Mouse (Mus musculus) testis, adult 2 months (tissue): Measurements from ENCODE around the gene Jund. TPM values are rescaled to one million over a fixed set of nuclear protein-coding genes. Genes with fewer than 3 reads are reported as not detected.
A peak's percentile ranks its signal among the peaks of the same experiment; 100 is the strongest.

Source experiments
- H3K27ac ChIP-seq: fragments of 200-500 bp; 2 replicates; pipeline ENCODE4 v1.5.1; 2012; ENCODE audit warnings: low read depth, low read length; ENCODE audit not compliant: control insufficient read depth, insufficient read depth
- H3K27me3 ChIP-seq: fragments of 200-500 bp; 2 replicates; pipeline ENCODE4 v1.6.1; 2012; ENCODE audit warnings: mild to moderate bottlenecking, low read length, moderate library complexity; ENCODE audit not compliant: control insufficient read depth, insufficient read depth
- H3K36me3 ChIP-seq: fragments of 200-500 bp; 2 replicates; pipeline ENCODE4 v1.6.1; 2012; ENCODE audit warnings: mild to moderate bottlenecking, low read length; ENCODE audit not compliant: control insufficient read depth, insufficient read depth
- H3K4me1 ChIP-seq: fragments of 200-500 bp; 2 replicates; pipeline ENCODE4 v1.6.1; 2012; ENCODE audit warnings: low read length; ENCODE audit not compliant: control insufficient read depth, insufficient read depth
- H3K4me3 ChIP-seq: fragments of 200-500 bp; 2 replicates; pipeline ENCODE4 v1.5.1; 2012; ENCODE audit warnings: low read depth, mild to moderate bottlenecking, low read length, moderate library complexity, mixed read lengths; ENCODE audit not compliant: control insufficient read depth
- CTCF ChIP-seq: fragments of 200-500 bp; IDR thresholded peaks from 2 replicates; pipeline ENCODE4 v1.5.1; 2012; ENCODE audit warnings: low read depth, mild to moderate bottlenecking, inconsistent platforms, low read length, moderate library complexity; ENCODE audit not compliant: control insufficient read depth, insufficient read depth, insufficient replicate concordance
- POLR2A ChIP-seq: fragments of 200-500 bp; IDR thresholded peaks from 2 replicates; pipeline ENCODE4 v1.6.1; 2012; ENCODE audit warnings: low read depth, mild to moderate bottlenecking, inconsistent platforms, low read length, moderate library complexity; ENCODE audit not compliant: control insufficient read depth
- polyA plus RNA-seq: library from polyadenylated mRNA; depleted of rRNA; stranded (reverse); fragments of >200 nt; gene quantifications from 2 replicates; pipeline ENCODE4 v1.2.3, GENCODE M21; 2012

The Jund gene
- polyA plus RNA-seq, 1 experiment: 79.2 TPM

DNA sequence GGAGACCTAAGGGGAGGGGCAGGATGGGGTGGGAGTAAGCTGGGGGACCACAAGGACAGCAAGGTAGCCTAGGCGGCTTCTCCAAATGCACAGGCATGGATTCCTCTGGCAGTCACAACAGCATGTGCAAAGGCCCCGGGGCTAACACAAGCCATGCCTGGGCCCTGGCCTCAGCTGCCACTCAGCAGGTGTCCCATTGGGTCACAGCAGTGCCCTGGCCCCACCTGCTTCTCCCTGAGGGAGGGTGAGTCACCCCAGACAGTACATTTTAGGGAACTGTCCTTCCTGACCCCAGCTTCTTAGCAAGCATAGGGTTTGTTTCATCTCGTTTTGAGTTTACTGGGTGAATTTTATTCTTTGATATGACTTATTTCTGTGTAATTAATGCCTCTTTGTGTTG lies 16.1 kb upstream of the Jund start:
- Histone ChIP-seq H3K4me3 (no peak overlapping the region), H3K36me3 (no peaks in the 10 kb centered on the region), H3K4me1 (peaks cover 3% of the 10 kb centered on the region), H3K27ac (0 out of 2 replicates have a peak overlapping the region, but pooled peaks have one; percentile 23), H3K27me3 (no peaks in the 10 kb centered on the region)
- TF ChIP-seq CTCF (no peak), POLR2A (no peak)

GRCm38 (mm10) chr8:70684291-70684690 lies 14.5 kb upstream of the Jund start:
- H3K27me3 ChIP-seq: no peaks in the 10 kb centered on the region
- H3K27ac ChIP-seq: no peak overlapping the region
- no peaks in the 10 kb centered on the region for H3K36me3 ChIP-seq
- peaks cover 5% of the 10 kb centered on the region for H3K4me1 ChIP-seq
- TF ChIP-seq CTCF (no peak), POLR2A (no peak)
- H3K4me3 ChIP-seq: no peak overlapping the region

- 0 out of 2 replicates have a peak overlapping the region, but pooled peaks have one; percentile 1 for H3K27ac ChIP-seq
- no peaks in the 10 kb centered on the region for H3K36me3 ChIP-seq
- TF ChIP-seq CTCF (no peak), POLR2A (0 out of 2 replicates have a peak, but pooled peaks have one; percentile 36)
- H3K4me3 ChIP-seq: no peak overlapping the region
- no peaks in the 10 kb centered on the region for H3K27me3 ChIP-seq
- peaks cover 9% of the 10 kb centered on the region for H3K4me1 ChIP-seq
These were observed 11.2 kb upstream of the Jund start for GRCm38 (mm10) chr8:70687576-70687975.

DNA sequence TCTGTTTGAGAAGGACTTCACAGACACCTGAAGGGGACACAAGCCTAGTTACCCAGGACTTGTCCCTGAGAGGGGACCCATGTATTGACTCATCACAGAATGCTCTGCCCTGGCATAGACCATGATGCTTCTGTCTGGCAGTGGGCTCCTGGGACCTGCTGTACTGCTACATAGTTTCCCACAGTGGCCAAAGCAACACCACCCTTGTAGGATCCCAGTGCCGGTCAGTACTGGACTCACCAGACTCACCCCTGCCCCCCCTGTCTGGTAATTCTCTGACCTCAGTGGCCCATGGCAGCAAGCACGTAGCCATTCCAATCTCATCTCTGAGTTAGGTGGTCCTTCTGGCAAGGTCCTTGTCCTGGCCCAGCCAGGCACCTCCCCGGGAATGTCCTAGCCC lies 10.6 kb upstream of the Jund start:
- Histone ChIP-seq H3K27ac (no peak overlapping the region), H3K36me3 (no peaks in the 10 kb centered on the region), H3K27me3 (no peaks in the 10 kb centered on the region), H3K4me3 (no peak overlapping the region), H3K4me1 (peaks cover 9% of the 10 kb centered on the region)
- TF ChIP-seq POLR2A (no peak), CTCF (no peak)

DNA sequence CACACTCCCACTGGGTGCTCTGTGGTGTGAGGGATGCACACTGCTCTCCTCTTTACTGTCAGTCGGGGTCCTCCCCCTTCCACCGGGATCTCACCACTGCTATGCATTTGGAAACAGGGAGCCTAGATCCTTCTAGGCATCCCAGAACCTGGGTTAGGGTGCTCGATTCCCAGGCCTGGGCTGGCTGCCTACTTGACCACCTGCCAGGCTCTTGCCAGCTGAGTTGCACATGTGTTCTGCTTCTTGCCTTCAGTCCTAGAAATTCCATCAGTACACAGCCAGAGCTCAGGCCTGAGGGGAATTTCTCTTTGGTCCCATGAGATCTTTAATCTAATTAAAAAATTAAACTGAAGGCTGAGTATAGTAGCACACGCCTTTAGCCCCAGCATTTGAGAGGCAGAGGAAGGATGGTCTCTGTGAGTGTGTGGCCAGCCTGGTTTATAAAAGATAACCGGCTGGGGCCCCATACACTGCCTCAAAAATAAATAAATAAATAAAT lies 8.8 kb upstream of the Jund start:
- no peaks in the 10 kb centered on the region for H3K27me3 ChIP-seq
- TF ChIP-seq CTCF (no peak), POLR2A (no peak)
- peaks cover 13% of the 10 kb centered on the region for H3K4me1 ChIP-seq
- H3K4me3 ChIP-seq: no peak overlapping the region
- H3K27ac ChIP-seq: no peak overlapping the region
- no peaks in the 10 kb centered on the region for H3K36me3 ChIP-seq

DNA sequence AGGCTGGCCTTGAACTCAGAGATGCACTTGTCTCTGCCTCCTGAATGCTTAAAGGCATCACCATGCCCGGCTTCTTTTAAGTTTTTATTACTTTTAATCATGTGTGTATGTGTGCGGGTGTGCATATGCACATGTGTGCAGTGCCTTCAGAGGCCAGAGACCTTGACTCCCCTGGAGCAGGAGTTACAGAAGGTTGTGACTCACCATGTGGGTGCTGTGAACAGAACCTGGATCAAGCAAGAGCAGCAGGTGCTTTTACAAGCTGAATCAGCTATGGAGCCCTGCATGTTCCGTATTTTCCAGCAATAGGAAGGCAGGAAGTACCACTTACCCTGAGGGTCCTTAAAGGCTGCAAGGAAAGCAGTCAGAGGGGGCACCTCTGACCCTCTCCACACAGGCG lies 7.5 kb upstream of the Jund start:
- Histone ChIP-seq H3K27me3 (no peaks in the 10 kb centered on the region), H3K36me3 (no peaks in the 10 kb centered on the region), H3K4me1 (peaks cover 26% of the 10 kb centered on the region), H3K27ac (peak overlapping the region; percentile 59; the same call in 1 of the 2 replicates), H3K4me3 (peak overlapping the region; percentile 71)
- TF ChIP-seq CTCF (no peak), POLR2A (no peak)

DNA sequence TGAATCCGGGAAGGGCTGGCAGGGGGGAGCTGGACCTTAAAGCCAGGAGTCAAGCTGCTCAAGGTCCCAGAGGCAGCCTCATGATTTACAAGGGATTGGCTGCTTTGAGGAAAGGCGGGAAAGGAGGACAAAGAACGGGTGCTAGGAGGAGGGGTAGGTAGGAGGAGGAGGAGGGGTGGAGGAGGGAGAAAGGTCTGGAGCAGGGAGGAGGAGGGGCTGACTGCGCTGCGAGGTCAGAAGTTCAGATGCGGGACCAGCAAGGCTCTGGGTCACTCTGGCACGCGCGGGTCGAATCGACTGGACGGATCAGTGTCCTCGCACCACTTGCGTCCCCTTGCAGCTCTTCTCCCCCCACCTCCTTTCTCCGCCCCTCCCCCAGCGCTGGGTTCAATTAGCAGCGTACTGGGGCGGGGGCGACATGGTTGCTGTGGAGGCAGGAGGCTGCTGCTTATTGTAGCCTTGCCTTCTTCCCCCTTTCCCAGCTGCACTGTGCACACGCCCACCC lies 7.0 kb upstream of the Jund start:
- H3K4me1 ChIP-seq: peaks cover 30% of the 10 kb centered on the region
- no peak for TF ChIP-seq POLR2A
- H3K27ac ChIP-seq: peak overlapping the region; percentile 59; the same call in 1 of the 2 replicates
- H3K27me3 ChIP-seq: no peaks in the 10 kb centered on the region
- H3K36me3 ChIP-seq: no peaks in the 10 kb centered on the region
- peak overlapping the region; percentile 71 for H3K4me3 ChIP-seq
